Mouse (Mus musculus): Measurements from ENCODE around the gene 2310046K23Rik.

DNA sequence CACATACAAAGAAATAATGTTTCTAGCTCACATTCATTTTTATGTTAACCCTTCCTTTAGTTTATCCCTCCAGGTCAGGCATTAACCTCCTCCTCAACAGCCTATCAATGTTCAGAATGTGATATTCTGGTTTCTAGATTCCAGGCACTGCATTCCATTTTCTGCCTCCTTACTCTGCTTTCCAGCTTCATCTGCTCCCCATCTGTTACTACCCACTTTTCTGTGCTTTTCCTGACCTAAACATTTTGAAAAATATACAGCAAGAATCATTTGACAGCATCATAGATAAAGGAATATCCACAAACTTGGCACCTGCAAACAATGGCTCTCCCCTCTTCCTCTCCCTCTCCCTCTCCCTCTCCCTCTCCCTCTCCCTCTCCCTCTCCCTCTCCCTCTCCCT lies 30.8 kb downstream of the 2310046K23Rik start:
- TF ChIP-seq CTCF (IDR thresholded peaks at IDR 0.05; ENCODE audit: low read depth) (no peak), EP300 (IDR thresholded peaks at IDR 0.05; ENCODE audit: low read depth) (no peak)

All from liver, embryonic 14.5 days (tissue).